Mouse (Mus musculus) activated CD4-positive, CD25-positive, alpha-beta regulatory T cell, adult 4 months (primary cell): Measurements from ENCODE around the gene Chst5. TPM values are rescaled to one million over a fixed set of nuclear protein-coding genes. Genes with fewer than 3 reads are reported as not detected.
"Not testable (repeated sequence)": the region's sequence is repeated elsewhere in the genome, so short reads cannot be mapped to it uniquely, and the experiment has no call there.

Experiments
- ATAC-seq: one replicate; pipeline ENCODE4 v1.8.0; 2017
- polyA plus RNA-seq, 2 experiments: library from polyadenylated mRNA; unstranded; fragments of 100-300 nt; shearing (Covaris generic); gene quantifications; one replicate each; pipeline ENCODE4 v1.2.1; 2017

Chst5 gene
- not detected for polyA plus RNA-seq

- ATAC-seq: no peak
These were observed at the start of gene Chst5 for GRCm38 (mm10) chr8:111909621-111910450. TSS of gene Chst5 (minus strand) at chr8:111910447.

GRCm38 (mm10) chr8:111957231-111957630, 47.0 kb upstream of the Chst5 start:
- ATAC-seq: no peak

GRCm38 (mm10) chr8:111955879-111956278, 45.6 kb upstream of the Chst5 start:
- no peak for ATAC-seq

- peak; percentile 73 for ATAC-seq
These were observed 44.8 kb upstream of the Chst5 start for GRCm38 (mm10) chr8:111954844-111955594.

GRCm38 (mm10) chr8:111951936-111952335, 41.7 kb upstream of the Chst5 start:
- no peak for ATAC-seq

- ATAC-seq: no peak
These were observed 41.1 kb upstream of the Chst5 start for GRCm38 (mm10) chr8:111951317-111951716.

GRCm38 (mm10) chr8:111950846-111951245, 40.6 kb upstream of the Chst5 start:
- no peak for ATAC-seq

GRCm38 (mm10) chr8:111947954-111948353, 37.7 kb upstream of the Chst5 start:
- no peak for ATAC-seq

- ATAC-seq: no peak
These were observed 36.9 kb upstream of the Chst5 start for GRCm38 (mm10) chr8:111947144-111947543.

GRCm38 (mm10) chr8:111943544-111943943, 33.3 kb upstream of the Chst5 start:
- no peak for ATAC-seq

- ATAC-seq: peak; percentile 47
These were observed 30.8 kb upstream of the Chst5 start for GRCm38 (mm10) chr8:111941101-111941454.

- ATAC-seq: peak; percentile 88
These were observed 30.2 kb upstream of the Chst5 start, which contains the start of gene Gabarapl2 for GRCm38 (mm10) chr8:111940171-111941100. TSS of gene Gabarapl2 (plus strand) at chr8:111940703.

- peak; percentile 52 for ATAC-seq
These were observed 29.4 kb upstream of the Chst5 start for GRCm38 (mm10) chr8:111939516-111940142.

- not testable (repeated sequence) for ATAC-seq
These were observed 28.1 kb upstream of the Chst5 start for GRCm38 (mm10) chr8:111938076-111938985.

GRCm38 (mm10) chr8:111937184-111937583, 26.9 kb upstream of the Chst5 start:
- no peak for ATAC-seq

GRCm38 (mm10) chr8:111934201-111934600, 24.0 kb upstream of the Chst5 start:
- ATAC-seq: no peak

- peak; percentile 100 for ATAC-seq
These were observed 23.3 kb upstream of the Chst5 start, which contains the start of gene Tmem231 for GRCm38 (mm10) chr8:111933348-111934076. TSS of gene Tmem231 (minus strand) at chr8:111933881.

GRCm38 (mm10) chr8:111932580-111933336, 22.5 kb upstream of the Chst5 start:
- ATAC-seq: no peak

- no peak for ATAC-seq
These were observed 21.5 kb upstream of the Chst5 start for GRCm38 (mm10) chr8:111931721-111932120.
